Mouse (Mus musculus) liver, adult 2 months (tissue): ENCODE results near the gene C2cd2. TPM values are rescaled to one million over a fixed set of nuclear protein-coding genes. Genes with fewer than 3 reads are reported as not detected.

ENCODE experiments used
- DNase-seq: peaks from one replicate; pipeline ENCODE4 v3.0.0-alpha.2; 2011; ENCODE audit warnings: low read depth, low spot score; ENCODE audit errors: extremely low read depth
- H3K27ac ChIP-seq: fragments of 200-500 bp; replicated peaks from 2 replicates; pipeline ENCODE4 v1.5.1; 2012; ENCODE audit warnings: low read depth, mild to moderate bottlenecking, control low read depth, inconsistent platforms, low read length; ENCODE audit not compliant: insufficient read depth
- H3K27me3 ChIP-seq: fragments of 200-500 bp; 2 replicates; pipeline ENCODE4 v1.6.1; 2012; ENCODE audit warnings: mild to moderate bottlenecking, moderate library complexity, low read length, inconsistent platforms; ENCODE audit not compliant: control insufficient read depth, insufficient read depth
- H3K36me3 ChIP-seq: fragments of 200-500 bp; 2 replicates; pipeline ENCODE4 v1.6.1; 2012; ENCODE audit warnings: low read length, inconsistent platforms; ENCODE audit not compliant: control insufficient read depth, insufficient read depth
- H3K4me1 ChIP-seq: fragments of 200-500 bp; 2 replicates; pipeline ENCODE4 v1.6.1; 2011; ENCODE audit warnings: low read length; ENCODE audit not compliant: control insufficient read depth, insufficient read depth
- H3K4me3 ChIP-seq: fragments of 200-500 bp; 2 replicates; pipeline ENCODE4 v1.5.1; 2011; ENCODE audit warnings: low read depth, mild to moderate bottlenecking, control low read depth, low read length, moderate library complexity; ENCODE audit not compliant: insufficient read depth
- H3K79me2 ChIP-seq: fragments of 200-500 bp; 2 replicates; pipeline ENCODE4 v1.6.1; 2012; ENCODE audit warnings: inconsistent platforms, mild to moderate bottlenecking, low read length, moderate library complexity; ENCODE audit not compliant: control insufficient read depth, insufficient read depth
- H3K9ac ChIP-seq: fragments of 200-500 bp; 2 replicates; pipeline ENCODE4 v1.6.1; 2012; ENCODE audit warnings: low read depth, mild to moderate bottlenecking, control low read depth, inconsistent platforms, low read length
- CTCF ChIP-seq: fragments of 200-500 bp; IDR thresholded peaks from 2 replicates; pipeline ENCODE4 v1.5.1; 2011; ENCODE audit warnings: low read depth, low read length, control low read depth
- POLR2A ChIP-seq: fragments of 200-500 bp; IDR thresholded peaks from 2 replicates; pipeline ENCODE4 v1.6.1; 2011; ENCODE audit warnings: low read length, control low read depth; ENCODE audit not compliant: insufficient read depth; ENCODE audit errors: extremely low read depth
- WGBS: fragments of 180-500 bp; shearing (Covaris S2); methylation state at CpG from one replicate; pipeline ENCODE4 v1.1.7; 2018; 5-methylcytosine and 5-hydroxymethylcytosine counted together
- polyA plus RNA-seq: library from polyadenylated mRNA; depleted of rRNA; stranded (reverse); fragments of >200 nt; gene quantifications from 2 replicates; pipeline ENCODE4 v1.2.3, GENCODE M21; 2012
- total RNA-seq: library from RNA; depleted of rRNA; stranded (reverse); fragments of >200 nt; gene quantifications from 2 replicates; pipeline ENCODE4 v1.2.3, GENCODE M21; 2014

C2cd2 gene
- total and polyA plus RNA-seq, 2 experiments, result 56.7 to 173 TPM

GRCm38 (mm10) chr16:97848832-97849231 lies 113.6 kb downstream of the C2cd2 start:
- peaks cover 9% of the 10 kb centered on the region for H3K4me1 ChIP-seq
- H3K9ac ChIP-seq, result no peak overlapping the region
- 88% methylated on average over 6 of the region's 6 CpGs for WGBS
- no peaks in the 10 kb centered on the region for H3K36me3 ChIP-seq
- H3K27ac ChIP-seq, result no peak overlapping the region
- TF ChIP-seq POLR2A (no peak), CTCF (no peak)
- no peak overlapping the region for H3K4me3 ChIP-seq
- DNase-seq, result no peak
- H3K79me2 ChIP-seq, result peaks cover 2% of the 10 kb centered on the region; the same call in 1 of the 2 replicates
- H3K27me3 ChIP-seq, result no peaks in the 10 kb centered on the region

GRCm38 (mm10) chr16:97844967-97845937 lies 117.1 kb downstream of the C2cd2 start:
- Histone ChIP-seq H3K36me3 (peaks cover 2% of the 10 kb centered on the region; the same call in 1 of the 2 replicates), H3K79me2 (peaks cover 9% of the 10 kb centered on the region; the same call in 1 of the 2 replicates), H3K4me3 (no peak overlapping the region), H3K27ac (peak overlapping the region; percentile 35), H3K9ac (no peak overlapping the region), H3K4me1 (peaks cover 8% of the 10 kb centered on the region), H3K27me3 (no peaks in the 10 kb centered on the region)
- TF ChIP-seq POLR2A, result no peak
- TF ChIP-seq CTCF, result no peak
- 72% methylated on average over 12 of the region's 12 CpGs for WGBS
- DNase-seq, result peak; percentile 24

GRCm38 (mm10) chr16:97832154-97832553 lies 130.2 kb downstream of the C2cd2 start:
- no peaks in the 10 kb centered on the region for H3K27me3 ChIP-seq
- DNase-seq, result no peak
- H3K79me2 ChIP-seq, result no peaks in the 10 kb centered on the region
- WGBS, result 94% methylated on average over 3 of the region's 3 CpGs
- H3K4me3 ChIP-seq, result no peak overlapping the region
- no peaks in the 10 kb centered on the region for H3K4me1 ChIP-seq
- no peak for TF ChIP-seq CTCF
- no peak for TF ChIP-seq POLR2A
- H3K36me3 ChIP-seq, result peaks cover 43% of the 10 kb centered on the region
- H3K27ac ChIP-seq, result no peak overlapping the region
- no peak overlapping the region for H3K9ac ChIP-seq

GRCm38 (mm10) chr16:97828207-97828606 lies 134.2 kb downstream of the C2cd2 start:
- peaks cover 32% of the 10 kb centered on the region for H3K36me3 ChIP-seq
- no peak overlapping the region for H3K27ac ChIP-seq
- H3K27me3 ChIP-seq, result no peaks in the 10 kb centered on the region
- H3K79me2 ChIP-seq, result no peaks in the 10 kb centered on the region
- DNase-seq, result no peak
- TF ChIP-seq CTCF, result no peak
- TF ChIP-seq POLR2A, result no peak
- H3K9ac ChIP-seq, result no peak overlapping the region
- 88% methylated on average over 1 of the region's 1 CpGs for WGBS
- no peak overlapping the region for H3K4me3 ChIP-seq
- peaks cover 3% of the 10 kb centered on the region for H3K4me1 ChIP-seq

GRCm38 (mm10) chr16:97823311-97824007 lies 138.9 kb downstream of the C2cd2 start:
- no peak overlapping the region for H3K27ac ChIP-seq
- H3K4me1 ChIP-seq, result peaks cover 3% of the 10 kb centered on the region
- H3K27me3 ChIP-seq, result no peaks in the 10 kb centered on the region
- H3K9ac ChIP-seq, result no peak overlapping the region
- peaks cover 24% of the 10 kb centered on the region for H3K36me3 ChIP-seq
- TF ChIP-seq POLR2A (no peak), CTCF (no peak)
- H3K4me3 ChIP-seq, result no peak overlapping the region
- WGBS, result 44% methylated on average over 6 of the region's 6 CpGs
- H3K79me2 ChIP-seq, result no peaks in the 10 kb centered on the region
- DNase-seq, result peak; percentile 58
